Mouse (Mus musculus) layer of hippocampus, postnatal 14 days (tissue): ENCODE results near the gene Nol4l. TPM values are rescaled to one million over a fixed set of nuclear protein-coding genes. Genes with fewer than 3 reads are reported as not detected.

ENCODE experiments used
- DNase-seq, 2 experiments: peaks; one replicate each; pipeline ENCODE4 v3.0.0; 2021 to 2022; ENCODE audit warnings: low spot score in 2 of 2, mixed read lengths in 1 of 2
- total RNA-seq, 2 experiments: library from RNA; stranded (reverse); gene quantifications; 2 replicates each; pipeline ENCODE4 v1.2.3; 2021

Gene Nol4l
- total RNA-seq, 2 experiments from 2014 or later, result 55.6 to 60.1 TPM

DNA sequence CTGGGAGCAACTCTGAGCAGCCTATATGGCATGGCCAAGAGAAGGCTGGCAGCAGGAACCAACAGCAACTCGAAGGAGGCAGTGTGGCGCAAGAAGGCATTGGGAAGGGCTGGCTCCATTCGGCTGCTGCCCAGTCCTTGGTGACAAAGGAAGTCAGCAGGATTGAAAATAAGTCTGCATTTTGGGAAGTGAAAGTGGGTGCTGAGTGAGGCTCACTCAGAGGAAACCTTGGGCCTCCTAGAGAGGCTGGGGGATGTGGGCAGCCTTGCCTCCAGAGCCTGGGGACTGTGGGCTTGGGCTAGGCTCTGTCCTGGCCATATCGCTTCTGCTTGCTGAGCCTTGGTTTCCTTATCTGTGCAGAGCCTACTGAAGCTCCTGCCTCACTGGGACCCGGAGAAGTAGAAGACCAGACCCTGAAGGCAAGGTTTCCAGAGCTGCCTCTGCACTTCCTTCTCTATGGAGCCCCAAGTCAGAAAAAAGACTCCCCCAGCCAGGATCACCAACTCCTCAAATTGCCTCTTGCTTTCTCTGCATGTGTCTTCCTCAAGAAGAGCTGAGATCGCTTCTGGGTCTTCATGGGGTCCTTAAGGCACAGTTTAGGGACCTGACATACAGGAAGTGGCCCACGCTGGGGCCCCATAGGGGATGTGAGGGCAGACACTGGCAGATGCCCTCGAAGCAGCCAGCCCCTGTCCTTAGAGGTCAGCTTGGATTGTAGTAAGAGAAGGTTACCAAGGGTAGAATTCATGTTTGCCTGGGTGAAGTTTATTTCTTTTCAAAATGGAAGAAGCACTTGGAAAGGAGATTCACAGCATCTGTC is 14.3 kb upstream of the Nol4l start:
- DNase-seq, result no peak

DNA sequence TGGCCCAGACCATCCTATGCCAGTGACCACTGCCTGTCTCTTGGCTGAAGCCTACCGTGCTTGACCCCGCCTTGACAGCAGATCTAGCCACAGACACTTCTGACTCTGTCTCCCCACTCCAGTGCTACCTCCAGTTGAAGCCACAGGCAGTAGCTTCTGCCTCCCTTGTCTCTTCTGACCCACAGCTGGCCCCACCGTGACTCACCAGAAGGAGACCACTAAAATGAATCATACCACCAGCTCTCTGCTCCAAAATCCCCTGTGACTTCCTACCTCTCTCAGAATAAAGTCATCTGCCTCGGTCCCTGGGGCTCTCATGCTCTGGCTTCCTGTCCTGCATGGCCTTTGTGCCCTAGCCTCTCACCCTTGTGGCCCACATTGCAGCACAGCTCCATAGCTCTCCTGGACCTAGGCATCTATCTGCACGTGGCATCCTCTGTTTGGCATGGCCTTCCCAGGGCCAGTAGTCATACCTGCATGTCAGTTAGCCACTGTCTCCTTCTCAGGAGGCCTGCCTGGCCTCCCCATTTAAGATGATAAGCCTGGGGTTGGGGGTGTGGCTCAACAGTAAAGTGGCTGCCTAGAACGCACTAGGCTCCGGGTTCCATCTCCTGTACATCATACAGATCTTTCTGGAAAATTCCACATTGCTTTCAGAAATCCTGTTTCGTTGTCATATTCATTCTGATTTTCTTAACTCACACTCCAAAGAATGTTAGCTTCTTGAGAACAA is 13.3 kb upstream of the Nol4l start:
- no peak for DNase-seq

DNA sequence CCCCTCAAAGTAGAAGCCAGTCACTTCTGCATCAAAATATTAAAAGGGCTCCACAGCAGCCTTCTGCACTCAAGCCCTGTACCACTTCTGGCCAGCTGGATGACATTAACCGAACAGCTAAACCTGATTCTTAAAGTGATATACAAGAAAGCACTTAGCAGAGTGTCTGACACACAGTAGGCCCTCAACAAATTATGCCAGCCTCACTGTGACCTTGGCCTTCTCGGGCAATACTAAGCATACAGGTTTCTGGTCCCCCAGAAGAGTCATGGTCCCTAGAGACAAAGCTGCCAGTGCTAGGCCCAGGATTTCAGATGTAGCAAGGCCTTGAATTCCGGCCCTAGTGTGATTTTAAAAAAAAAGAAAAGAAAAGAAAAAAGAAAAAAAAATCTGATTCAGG is 9.1 kb upstream of the Nol4l start:
- DNase-seq, result no peak

DNA sequence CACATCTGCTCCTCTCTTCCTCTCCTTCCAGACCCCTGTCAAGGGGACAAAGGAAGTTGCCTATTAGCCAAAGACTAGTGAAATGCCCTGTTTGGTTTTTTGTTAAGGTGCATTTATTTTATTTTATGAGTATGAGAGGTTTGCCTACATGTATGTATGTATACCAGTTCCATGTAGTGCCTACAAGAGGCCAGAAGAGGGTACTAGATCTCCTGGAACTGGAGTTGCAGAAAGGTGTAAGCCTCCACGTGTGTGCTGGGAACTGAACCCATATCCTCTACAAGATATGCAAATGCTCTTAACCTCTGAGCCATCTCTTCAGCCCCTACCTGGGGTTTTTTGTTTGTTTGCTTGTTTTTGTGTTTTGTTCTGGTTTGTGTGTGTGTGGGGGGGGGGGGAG is 4.2 kb upstream of the Nol4l start:
- no peak for DNase-seq

DNA sequence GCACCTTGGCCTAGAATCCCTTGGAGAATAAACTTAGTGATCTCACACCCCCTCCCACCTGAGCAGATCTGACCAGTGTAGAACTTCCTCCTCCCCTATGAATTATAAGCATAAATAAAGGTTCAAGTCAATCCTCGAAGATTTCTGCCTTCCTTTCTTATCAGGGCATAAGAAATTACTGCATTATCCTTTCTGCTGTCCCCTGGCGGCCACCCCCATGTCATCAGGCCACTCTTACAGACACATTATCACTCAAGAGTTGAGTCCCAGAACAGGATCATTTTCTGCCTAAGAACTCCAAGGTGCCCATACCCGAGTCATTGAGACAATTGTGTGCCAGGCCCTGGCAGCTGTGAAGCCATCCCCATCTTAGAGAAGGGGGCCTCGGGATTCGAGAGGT is 1.2 kb upstream of the Nol4l start:
- DNase-seq, result no peak

DNA sequence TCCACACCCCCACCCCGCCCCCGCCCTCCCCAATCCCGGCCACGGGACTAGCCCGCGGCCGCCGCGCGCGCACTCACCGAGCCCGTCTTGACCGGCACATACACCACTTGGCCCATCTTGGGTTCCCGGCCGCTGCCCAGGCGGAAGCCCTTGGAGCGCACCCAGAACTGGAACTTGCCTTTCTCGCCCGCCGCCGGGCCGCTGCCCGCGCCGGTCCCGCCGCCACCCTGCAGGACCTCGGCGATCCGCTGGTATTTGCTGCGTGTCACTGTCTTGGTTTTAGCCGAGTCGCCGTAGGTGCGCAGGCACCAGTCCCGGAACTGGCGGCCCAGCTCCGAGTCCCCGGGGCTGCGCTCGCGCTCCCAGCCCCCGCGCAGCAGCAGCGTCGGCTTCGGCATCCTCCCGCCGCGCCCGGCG is 398 bp downstream of the Nol4l start:
- DNase-seq, result no peak

DNA sequence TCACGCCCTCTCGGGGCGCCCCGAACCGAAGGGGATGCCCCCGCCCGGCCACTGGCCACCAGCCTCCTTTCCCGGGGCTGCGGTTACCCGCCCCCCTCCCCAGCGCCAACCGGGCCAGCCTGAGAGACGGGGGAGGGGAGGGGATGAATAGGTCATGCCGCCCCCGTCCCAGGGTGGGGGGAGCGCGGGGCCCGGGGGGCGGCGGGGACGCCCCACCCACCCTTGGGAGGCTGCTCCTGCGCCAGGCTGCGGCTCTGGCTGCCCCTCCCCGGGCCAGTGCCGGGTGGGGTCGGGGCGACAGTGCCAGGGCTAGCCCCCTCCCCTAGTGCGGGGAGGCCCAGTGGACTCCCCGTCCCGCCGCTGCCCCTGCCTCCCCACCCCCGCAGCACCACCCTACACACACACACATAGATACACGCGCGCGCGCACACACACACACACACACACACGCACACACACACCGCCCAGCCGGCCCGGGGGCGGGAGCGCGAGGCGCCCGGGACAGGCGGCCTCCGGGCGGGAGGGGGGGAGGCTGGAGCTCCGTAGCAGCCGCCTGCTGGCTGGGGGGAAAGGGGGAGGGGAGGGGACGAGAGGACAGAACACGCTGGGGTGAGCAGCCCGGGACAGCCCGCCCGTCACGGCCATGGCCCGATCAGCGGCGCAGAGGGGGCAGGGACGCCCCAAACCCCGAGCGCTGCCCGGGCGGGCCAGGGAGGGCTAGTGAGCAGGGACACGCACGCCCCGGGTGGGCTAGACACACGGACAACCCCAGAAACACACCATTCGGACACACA is 1.0 kb downstream of the Nol4l start:
- DNase-seq, result no peak

DNA sequence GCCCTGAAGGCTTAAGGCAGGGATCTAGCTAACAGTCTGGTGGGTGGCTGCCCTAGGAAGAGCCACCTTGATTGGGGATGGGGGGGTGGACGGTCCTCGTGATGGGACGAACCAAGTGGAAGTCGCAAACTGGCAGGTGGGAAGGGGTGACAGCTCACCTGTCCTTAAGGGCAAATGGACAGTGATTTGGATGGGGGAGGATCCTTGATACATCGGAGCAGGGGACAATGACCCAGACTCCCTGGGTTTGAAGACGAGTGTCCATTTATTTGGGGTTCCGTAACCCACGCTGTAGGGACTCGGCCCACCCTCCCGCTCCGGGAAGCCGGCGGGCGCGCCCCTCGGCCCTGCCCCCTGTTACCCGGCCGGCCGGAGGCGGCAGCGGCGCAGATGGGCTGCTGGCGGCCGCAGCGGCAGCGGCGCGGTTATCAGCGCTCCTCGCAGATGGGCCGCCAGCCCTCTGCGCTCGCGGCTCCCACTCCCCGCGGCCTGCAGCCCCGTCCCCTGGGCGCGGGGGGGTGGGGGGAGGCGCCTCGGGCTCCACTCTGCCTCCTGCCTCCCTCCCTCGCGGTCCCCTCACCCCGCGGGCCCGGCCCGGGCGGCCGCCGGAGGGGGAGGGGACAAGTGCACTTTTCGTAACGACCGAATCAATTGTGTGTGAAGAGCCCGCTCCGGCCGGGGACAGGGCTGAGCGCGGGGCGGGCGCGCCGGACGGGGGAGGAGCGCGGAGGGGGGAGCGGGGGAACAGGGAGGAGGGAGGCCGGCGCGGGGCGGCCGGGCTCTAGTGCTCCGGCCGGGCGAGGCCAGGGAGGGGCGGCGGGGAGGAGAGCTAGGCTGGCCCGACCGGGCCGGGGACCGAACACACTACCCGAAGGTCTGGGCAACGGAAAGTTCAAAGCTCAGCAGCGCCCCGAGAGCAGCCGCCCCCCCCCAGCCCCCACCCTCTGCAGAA is 1.9 kb downstream of the Nol4l start:
- DNase-seq, result no peak

DNA sequence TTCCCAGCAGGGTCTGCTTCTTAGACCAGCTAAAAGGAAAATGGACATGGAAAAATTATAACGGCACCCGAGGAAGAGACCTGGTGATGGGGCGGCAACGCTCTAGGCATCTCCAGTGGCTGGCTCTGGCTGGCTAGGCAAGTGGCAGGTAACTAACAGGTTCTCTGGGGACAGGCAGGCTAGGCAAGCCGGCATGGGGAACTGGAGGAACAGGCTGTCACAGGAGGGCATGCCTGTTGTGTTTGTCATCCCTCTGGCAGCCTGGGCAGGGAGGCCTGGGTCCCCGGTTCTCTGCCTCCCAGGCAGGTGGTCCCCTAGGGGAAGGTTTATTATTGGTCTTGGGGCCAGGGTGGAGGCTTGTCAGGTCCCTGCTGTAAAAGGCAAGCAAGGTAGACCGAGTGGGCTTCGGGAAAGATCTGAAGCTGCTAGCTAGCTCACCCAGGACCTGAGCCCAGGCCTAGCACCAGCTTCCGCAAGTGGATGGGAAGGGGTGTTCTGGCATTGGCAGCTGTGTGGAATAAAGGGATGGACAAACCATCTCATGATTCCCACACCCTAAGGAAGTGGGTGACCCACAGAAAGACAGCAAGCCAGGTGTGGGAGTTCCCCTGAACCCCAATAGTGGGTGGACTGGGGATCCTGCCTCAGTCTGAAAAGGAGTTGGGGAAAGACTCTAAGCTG is 2.8 kb downstream of the Nol4l start:
- no peak for DNase-seq

DNA sequence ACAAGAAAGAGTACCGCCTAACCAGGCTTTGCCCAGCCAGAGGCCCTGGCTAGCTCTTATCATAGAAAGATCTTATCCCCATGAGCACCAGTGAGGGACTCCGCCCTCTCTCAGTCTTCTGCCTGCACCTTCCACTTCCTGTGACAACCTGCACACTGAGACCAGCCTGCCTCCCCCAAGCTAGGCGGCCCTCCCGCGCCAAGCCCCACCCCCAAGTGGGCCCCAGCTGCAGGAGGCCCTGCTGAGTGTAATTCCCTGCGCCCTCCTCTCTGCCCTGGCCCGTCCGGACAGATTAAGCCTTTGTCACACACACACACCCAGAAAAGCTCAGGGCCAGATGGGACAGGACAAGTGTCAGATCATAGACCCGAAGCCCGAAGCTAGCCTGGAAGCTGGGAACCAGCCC is 3.9 kb downstream of the Nol4l start:
- DNase-seq, result no peak

DNA sequence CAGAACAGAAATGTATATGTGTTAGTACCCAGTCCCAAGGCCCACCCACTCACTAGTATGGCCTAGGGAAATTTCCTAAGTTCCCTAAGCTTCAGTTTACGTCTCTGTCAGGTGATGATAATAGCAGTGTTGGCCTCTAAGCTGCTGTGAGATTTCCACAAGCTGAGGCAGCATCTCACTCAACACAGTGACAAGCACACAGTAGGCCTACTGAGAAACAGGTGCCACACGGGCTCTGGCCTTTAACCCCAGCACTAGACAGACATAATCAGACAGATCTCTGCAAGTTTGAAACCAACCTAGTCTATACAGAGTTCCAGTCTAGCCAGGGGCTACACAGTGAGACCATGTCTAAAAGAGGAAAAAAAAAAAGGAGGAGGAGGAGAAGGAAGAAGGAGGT is 5.0 kb downstream of the Nol4l start:
- no peak for DNase-seq

DNA sequence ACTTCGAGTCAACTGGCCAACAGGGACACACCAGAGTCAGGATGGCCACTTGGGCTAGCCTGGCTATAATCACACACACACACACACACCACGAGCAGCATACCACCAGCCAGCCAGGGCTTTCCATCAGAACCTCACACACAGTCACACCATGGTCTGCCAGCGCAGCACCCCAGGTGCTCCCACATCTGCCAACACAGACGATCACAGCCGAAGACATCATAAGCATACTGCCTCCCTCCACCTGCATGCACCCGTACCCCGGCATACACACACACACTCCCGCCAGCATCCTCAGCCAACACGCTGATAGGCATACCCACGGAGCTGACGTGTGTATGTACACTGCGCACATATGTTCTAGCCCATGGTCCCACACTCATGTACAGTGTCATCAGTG is 6.1 kb downstream of the Nol4l start:
- DNase-seq, result no peak

DNA sequence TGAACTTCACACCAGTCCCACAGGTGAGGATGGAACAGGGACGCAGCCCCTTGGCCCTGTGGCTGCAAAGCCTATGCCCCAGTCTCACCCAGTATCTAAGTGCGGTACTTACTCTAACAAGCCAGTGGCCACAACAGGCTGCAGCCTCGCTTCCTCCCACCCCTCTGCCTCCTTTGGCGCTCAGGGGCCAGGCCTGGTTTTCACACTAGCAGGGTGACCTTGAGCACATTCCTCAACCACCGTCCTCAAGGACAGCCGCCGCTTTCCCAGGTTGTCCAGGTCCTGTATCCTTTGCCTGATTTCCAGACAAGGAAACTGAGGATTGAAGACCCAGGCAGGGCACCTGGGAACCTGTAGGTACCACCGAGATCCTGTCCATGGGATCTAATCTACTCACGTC is 6.6 kb downstream of the Nol4l start:
- no peak for DNase-seq

DNA sequence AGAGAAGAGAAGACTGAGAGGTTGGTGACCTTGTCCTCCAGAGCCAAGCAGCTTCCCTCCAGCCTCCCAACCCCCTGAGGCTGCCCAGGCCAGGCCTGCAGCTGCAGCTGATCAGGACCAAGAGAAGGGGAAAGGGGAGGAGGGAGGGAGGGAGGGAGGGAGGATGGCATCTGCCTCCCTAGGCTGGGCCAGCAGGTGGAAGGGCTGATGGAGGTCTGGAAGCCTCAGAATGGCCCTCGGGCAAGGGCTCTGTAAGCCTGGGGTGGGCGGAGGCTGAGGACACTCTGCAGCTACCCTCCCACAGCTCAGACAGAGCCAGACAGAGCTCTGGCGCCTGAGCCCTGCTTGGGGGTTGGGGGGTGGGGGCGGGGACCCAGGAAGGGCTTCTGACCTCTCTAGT is 7.5 kb downstream of the Nol4l start:
- DNase-seq, result no peak

DNA sequence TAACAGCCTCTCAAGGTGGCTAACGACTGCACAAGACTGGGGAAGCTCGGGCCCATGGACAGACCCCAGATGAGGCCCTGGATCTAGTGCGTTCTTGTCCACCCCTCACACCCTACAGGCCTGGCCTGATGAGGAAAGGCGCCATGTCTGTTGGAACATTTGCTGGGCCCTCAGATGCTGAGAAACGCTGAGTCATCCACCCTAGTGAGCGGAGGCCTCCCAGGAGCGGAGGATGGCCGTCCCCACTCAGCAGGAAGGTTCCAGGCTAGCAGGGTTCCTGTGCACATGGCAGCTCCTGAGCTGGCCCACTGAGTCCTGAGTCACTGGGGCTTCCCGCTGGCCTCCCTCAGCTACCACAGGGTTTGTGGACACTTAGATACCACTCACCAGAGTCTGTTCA is 9.7 kb downstream of the Nol4l start:
- no peak for DNase-seq

DNA sequence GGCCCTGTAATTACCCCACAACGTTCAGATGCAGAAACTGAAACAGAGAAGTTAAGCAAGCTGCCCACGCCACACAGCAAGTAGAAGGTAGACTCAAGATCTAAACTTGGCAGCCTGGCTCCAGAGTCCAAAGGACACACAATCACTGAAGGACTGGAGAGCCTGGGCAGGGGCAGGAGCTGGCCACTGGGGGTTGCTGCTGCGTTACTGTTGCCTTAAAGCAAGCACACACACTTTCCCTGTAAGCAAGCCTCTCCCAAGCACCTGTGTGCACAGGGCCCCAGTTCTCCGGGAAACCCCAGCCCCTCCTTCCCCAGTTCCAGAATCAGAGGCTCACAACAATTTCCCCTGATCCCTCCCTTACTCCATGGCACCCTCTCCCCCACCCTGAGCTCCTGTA is 12.8 kb downstream of the Nol4l start:
- no peak for DNase-seq

DNA sequence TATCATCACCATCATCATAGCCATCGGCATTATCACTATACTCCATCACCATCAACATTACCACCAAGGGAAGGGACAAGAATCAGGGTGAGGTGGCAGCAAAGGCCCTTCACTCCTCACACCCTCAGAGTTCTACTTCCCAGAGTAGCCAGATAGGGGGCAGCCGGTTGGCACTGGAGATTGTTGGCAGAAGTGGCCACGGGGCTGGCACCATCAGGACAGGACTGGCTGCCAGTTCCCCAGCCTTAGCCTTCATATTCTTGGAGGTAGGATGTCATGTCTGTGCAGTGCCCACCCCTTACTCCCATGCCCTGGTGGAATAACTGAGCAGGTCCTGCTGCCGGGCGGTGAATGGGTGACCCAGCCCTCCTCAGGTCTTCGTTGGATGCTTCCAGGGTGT is 14.2 kb downstream of the Nol4l start:
- no peak for DNase-seq

DNA sequence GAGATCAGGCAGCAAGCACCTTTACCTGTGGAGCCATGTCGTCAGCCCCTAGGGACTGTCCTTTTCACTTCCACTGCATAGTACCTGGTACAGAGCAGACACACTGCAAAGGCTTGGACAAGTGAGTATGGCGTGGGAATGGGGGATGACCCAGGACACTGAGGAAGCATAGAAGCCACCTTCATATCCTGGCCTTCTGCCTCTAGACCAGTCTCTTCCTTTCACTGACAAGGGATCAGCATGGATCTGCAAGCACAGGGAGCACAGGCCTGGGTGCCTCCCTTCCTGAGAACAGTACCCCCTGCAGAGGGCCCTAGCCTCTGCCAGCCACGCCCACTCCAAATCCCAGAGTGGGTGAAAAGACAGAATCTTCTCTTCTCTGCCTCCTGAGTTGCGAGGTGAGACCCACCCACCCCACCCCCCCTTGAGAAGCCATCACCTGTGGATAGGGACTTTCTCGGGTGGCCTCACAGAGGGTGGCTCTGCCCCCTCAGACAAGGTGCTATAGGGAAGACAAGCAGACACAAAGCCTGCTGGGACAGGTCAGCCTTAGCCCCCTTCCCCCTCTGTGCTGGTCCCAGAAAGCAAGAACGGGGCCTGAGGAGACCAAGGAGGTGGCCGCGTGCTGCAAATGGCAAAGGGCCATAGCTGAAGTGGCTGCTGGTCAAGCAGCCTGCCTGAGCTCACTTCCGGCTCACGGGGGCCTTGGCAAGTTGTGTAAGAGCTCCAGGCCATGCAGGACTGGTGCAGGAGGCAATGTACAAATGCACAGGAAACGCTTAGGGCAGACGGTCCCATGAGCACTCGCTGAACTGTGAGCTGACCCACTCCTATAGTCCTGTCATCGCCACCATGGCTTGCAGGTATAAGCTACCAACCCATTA is 15.0 kb downstream of the Nol4l start:
- no peak for DNase-seq

DNA sequence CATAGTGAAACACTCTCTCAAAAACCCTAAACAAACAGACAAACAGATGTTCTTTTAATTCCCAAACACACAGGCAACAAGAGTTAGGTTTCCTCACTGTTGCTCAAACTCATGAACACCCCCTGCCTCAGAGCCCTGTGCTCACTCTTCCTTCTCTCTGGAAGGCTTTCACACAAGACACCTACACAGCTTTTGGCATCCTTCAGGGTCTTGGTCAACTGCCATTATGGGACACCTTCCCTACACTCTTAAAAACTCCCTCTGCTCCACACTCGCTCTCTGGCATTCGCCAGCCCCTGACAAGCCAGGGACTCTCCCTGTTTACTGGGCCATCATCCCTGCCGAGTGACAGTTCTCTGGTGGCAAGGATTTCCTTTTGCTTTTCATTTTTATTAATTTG is 15.8 kb downstream of the Nol4l start:
- DNase-seq, result no peak
